Mouse (Mus musculus) hindbrain, postnatal 0 days (tissue): ENCODE data around the gene Stab2. TPM values are rescaled to one million over a fixed set of nuclear protein-coding genes. Genes with fewer than 3 reads are reported as not detected.
A peak's percentile ranks its signal among the peaks of the same experiment; 100 is the strongest.

Source experiments
- ATAC-seq: fragments of 200-750 bp; cut with Nextera tagmentation; 2 replicates; pipeline ENCODE4 v1.8.0; 2017; ENCODE audit warnings: mild to moderate bottlenecking, moderate TSS enrichment, moderate library complexity
- DNase-seq: peaks from one replicate; pipeline ENCODE4 v3.0.0-alpha.2; 2015; ENCODE audit warnings: low spot score
- H3K27ac ChIP-seq: fragments of 300-500 bp; sonication (generic); 2 replicates; pipeline ENCODE4 v1.5.1; 2014; ENCODE audit warnings: mild to moderate bottlenecking
- H3K27me3 ChIP-seq: fragments of 300-500 bp; sonication (generic); 2 replicates; pipeline ENCODE4 v1.6.1; 2014; ENCODE audit warnings: low read length, mixed read lengths; ENCODE audit not compliant: insufficient read depth
- H3K36me3 ChIP-seq: fragments of 300-500 bp; sonication (generic); 2 replicates; pipeline ENCODE4 v1.6.1; 2014; ENCODE audit warnings: low read length, mixed read lengths; ENCODE audit not compliant: insufficient read depth
- H3K4me1 ChIP-seq: fragments of 300-500 bp; sonication (generic); 2 replicates; pipeline ENCODE4 v1.6.1; 2014; ENCODE audit warnings: antibody characterized with exemption, low read length, mixed read lengths; ENCODE audit not compliant: insufficient read depth
- H3K4me2 ChIP-seq: fragments of 300-500 bp; sonication (generic); 2 replicates; pipeline ENCODE4 v1.6.1; 2014; ENCODE audit warnings: low read depth, mild to moderate bottlenecking, low read length, moderate library complexity, mixed read lengths
- H3K4me3 ChIP-seq: fragments of 300-500 bp; sonication (generic); 2 replicates; pipeline ENCODE4 v1.5.1; 2014; ENCODE audit warnings: low read length
- H3K9ac ChIP-seq: fragments of 300-500 bp; sonication (generic); replicated peaks from 2 replicates; pipeline ENCODE4 v1.6.1; 2014; ENCODE audit warnings: mild to moderate bottlenecking, low read length, moderate library complexity, mixed read lengths
- H3K9me3 ChIP-seq: fragments of 300-500 bp; sonication (generic); 2 replicates; pipeline ENCODE4 v1.6.1; 2016; ENCODE audit warnings: low read length, mixed read lengths
- CTCF ChIP-seq: IDR thresholded peaks from 2 replicates; pipeline ENCODE4 v1.5.1; 2016; ENCODE audit warnings: antibody characterized with exemption, control low read depth, low read depth
- WGBS: fragments of 180-500 bp; shearing (Covaris S2); extraction: QIAGEN DNeasy Blood & Tissue Kit; methylation state at CpG from one replicate; pipeline ENCODE4 v1.1.7; 2014; 5-methylcytosine and 5-hydroxymethylcytosine counted together
- polyA plus RNA-seq: library from polyadenylated mRNA; unstranded; fragments of >200 nt; fragmentation: Nextera tagmentation; extraction: Ambion mirVana; gene quantifications from 2 replicates; pipeline ENCODE4 v1.2.1, GENCODE M21; 2015
- total RNA-seq: library from RNA; depleted of rRNA; stranded (reverse); fragments of >200 nt; gene quantifications from 2 replicates; pipeline ENCODE4 v1.2.3, GENCODE M21; 2014

Gene Stab2
- total and polyA plus RNA-seq, 2 experiments from 2014 or later, result 0.10 to 0.42 TPM

DNA sequence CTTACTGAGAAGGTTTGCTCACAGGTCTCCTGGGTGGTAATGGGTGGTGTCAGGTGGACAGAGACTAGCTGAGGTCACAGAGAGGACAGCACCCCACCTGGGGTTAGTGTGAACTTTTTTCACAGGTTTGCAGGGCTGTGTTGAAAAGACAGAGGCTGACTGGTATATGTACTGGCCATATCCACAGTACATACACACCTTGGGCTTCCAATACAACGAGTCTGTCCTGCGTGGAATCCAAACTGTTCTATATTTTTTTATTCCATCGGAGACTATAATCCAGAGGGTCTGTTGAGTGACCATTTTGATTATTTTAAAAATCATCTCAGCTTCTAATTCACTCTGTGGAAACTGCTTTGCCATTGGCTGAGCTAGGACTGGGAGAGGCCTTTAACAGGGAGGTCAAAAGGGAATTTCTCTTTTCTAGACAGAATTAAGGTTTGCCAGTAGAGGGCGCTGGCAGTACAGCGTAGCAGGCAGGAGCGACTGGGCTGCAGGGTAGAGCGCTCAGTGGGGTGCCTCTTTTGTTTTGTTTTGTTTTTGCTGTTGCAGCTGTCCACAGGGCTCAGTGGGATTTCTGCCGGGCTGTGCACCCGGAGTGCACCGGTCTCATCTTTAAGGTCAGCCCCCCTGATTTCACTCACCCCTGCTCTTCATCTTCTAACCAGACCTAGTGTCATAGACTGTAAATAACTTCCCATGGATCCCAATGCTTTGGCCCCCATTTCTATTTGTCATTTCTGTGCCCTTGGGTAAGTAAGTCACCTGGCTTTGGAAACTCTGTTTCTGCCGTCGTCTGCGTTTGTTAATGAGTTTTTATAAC lies 35.9 kb downstream of the Stab2 start:
- Histone ChIP-seq H3K27me3 (no peaks in the 10 kb centered on the region), H3K4me1 (no peaks in the 10 kb centered on the region), H3K9ac (no peak overlapping the region), H3K27ac (no peak overlapping the region), H3K4me3 (no peak overlapping the region), H3K36me3 (no peaks in the 10 kb centered on the region), H3K9me3 (no peaks in the 10 kb centered on the region), H3K4me2 (peak overlapping the region; percentile 47)
- ATAC-seq (peak; percentile 88), DNase-seq (peak; percentile 89)
- peak; percentile 80 for TF ChIP-seq CTCF
- WGBS, result 22% methylated on average over 13 of the region's 13 CpGs

DNA sequence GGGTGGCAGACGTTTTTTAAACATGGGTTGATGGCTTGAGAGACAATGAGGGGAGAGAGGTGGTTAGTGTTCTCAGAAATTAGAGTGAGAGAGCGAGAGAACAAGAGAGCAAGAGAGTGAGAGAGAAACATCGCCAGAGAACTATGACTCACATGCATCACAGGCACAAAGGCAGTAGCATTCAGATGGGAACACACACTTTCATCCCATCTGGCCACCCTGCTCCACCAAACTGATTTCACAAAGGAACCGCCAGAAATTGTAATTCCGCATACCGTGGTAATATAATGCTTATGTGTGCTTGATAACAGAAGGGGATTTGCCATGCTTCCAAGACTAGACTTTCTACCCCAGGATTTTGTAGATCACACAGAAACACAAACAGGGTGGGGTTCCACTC lies 38.5 kb downstream of the Stab2 start:
- Histone ChIP-seq H3K4me2 (no peak overlapping the region), H3K9ac (no peak overlapping the region), H3K9me3 (no peaks in the 10 kb centered on the region), H3K4me1 (no peaks in the 10 kb centered on the region), H3K27me3 (no peaks in the 10 kb centered on the region), H3K36me3 (no peaks in the 10 kb centered on the region), H3K4me3 (no peak overlapping the region), H3K27ac (no peak overlapping the region)
- no peak for DNase-seq
- TF ChIP-seq CTCF, result no peak
- ATAC-seq, result no peak
- WGBS, result 81% methylated on average over 6 of the region's 6 CpGs

DNA sequence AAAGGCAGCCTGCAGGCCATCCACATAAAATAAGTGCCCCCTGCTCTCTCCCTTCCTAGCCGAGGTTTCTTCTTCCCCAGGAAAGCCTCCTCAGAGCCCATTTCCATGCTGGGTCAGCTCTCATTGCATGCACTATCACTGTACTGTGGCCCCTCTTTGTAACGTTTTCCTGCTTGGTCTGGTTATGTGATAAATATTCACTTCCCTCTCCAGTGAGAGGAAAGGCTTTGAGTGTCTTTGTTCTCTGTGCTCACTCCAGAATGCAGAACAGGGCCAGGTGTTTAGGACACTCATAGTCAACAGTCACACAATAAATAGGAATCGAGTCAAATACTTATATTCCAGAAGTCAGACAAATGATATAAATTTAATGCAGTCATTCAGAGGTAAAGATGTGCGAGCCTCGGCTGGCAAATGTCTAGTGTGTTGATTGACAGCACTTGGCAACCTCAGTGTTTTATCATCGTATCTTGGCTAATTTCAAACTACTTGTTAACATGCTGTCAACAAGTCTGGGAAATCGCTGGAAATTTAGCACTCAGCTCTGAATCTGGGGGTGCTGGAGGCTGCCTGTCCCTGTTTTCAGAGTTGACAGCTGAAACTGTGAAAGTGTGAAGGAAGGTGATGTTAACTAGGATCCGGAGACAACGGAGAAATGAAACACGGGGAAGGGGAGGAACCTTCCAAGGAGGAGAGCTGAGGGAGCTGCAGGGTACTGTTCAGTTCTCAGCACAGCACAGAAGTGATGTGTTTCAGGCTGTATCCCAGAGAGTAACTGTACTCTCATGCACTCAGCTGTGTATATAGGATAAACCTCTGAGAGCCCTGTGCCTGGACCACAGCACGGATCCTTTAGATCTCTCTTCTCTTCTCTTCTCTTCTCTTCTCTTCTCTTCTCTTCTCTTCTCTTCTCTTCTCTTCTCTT lies 46.0 kb downstream of the Stab2 start:
- no peaks in the 10 kb centered on the region for H3K27me3 ChIP-seq
- no peaks in the 10 kb centered on the region for H3K4me1 ChIP-seq
- 57% methylated on average over 11 of the region's 11 CpGs for WGBS
- no peak overlapping the region for H3K27ac ChIP-seq
- H3K9me3 ChIP-seq, result no peaks in the 10 kb centered on the region
- H3K4me2 ChIP-seq, result no peak overlapping the region
- H3K4me3 ChIP-seq, result no peak overlapping the region
- TF ChIP-seq CTCF, result no peak
- ATAC-seq, result no peak
- H3K36me3 ChIP-seq, result no peaks in the 10 kb centered on the region
- no peak for DNase-seq
- H3K9ac ChIP-seq, result no peak overlapping the region

DNA sequence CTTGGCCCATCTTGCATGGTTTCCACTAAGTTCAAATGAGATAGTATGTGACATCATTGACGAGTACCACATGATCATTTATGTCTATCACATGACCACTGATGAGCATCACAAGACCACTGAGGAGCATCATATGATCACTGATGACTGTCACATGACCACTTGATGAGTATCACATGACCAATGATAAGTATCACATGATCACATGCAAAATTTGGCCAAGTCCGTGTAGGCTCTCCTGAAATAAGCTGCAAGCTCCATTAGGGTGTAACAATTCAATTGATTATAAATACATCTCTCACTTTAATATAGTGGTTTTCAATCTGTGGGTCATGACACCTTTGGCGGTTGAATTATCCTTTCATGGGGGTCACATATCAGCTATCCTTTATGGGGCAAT lies 52.5 kb downstream of the Stab2 start:
- WGBS, result 98% methylated on average over 3 of the region's 3 CpGs
- ATAC-seq, result no peak

DNA sequence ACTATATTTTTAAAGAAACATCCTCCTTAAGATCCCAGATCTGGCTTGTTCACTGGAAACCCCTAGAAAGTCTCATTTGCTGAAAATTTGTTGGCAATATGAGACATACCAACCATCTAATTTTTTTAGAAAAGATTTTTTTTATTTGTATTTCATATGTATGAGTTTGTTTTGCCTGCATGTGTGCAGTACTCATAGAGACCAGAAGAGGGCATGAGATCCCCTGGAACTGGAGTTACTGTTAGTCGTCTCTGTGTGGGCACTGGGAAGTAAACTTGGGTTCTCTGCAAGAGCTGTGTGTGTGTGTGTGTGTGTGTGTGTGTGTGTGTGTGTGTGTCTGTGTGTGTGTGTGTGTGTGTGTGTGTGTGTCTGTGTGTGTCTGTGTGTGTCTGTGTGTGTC lies 55.1 kb downstream of the Stab2 start:
- no peak overlapping the region for H3K4me3 ChIP-seq
- 77% methylated on average over 1 of the region's 1 CpGs for WGBS
- H3K9me3 ChIP-seq, result no peaks in the 10 kb centered on the region
- no peaks in the 10 kb centered on the region for H3K36me3 ChIP-seq
- H3K4me1 ChIP-seq, result no peaks in the 10 kb centered on the region
- no peak overlapping the region for H3K27ac ChIP-seq
- DNase-seq, result no peak
- no peaks in the 10 kb centered on the region for H3K27me3 ChIP-seq
- H3K9ac ChIP-seq, result no peak overlapping the region
- ATAC-seq, result no peak
- H3K4me2 ChIP-seq, result no peak overlapping the region
- TF ChIP-seq CTCF, result peak; percentile 27; the same call in 1 of the 2 replicates

More for the DNA sequence above, 52.5 kb downstream of the Stab2 start:
- Histone ChIP-seq H3K4me1 (no peaks in the 10 kb centered on the region), H3K27me3 (no peaks in the 10 kb centered on the region), H3K4me2 (no peak overlapping the region), H3K9ac (no peak overlapping the region), H3K36me3 (no peaks in the 10 kb centered on the region), H3K27ac (no peak overlapping the region), H3K9me3 (no peaks in the 10 kb centered on the region), H3K4me3 (no peak overlapping the region)
- DNase-seq, result no peak
- no peak for TF ChIP-seq CTCF

DNA sequence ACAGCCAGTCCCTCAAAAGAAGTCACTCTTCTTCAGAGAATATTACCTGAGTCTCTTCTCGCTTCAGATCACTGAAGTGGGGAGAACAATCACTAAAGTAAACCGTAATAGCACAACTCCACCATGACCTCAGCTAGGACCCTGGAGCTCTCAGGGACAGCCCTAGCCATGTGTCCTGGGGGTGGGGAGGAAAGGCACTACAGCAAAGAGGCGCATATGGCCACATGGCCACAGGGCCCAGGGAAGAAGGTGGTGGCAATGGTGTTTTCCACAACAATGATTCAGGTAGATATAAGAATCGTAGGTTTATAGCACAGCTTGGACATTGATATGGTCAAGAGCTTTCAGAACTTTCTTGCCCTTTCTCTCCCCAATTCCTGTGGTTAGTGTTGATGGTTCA lies 57.0 kb downstream of the Stab2 start:
- WGBS, result 93% methylated on average over 4 of the region's 4 CpGs
- no peak overlapping the region for H3K4me2 ChIP-seq
- H3K36me3 ChIP-seq, result no peaks in the 10 kb centered on the region
- H3K27ac ChIP-seq, result no peak overlapping the region
- DNase-seq (no peak), ATAC-seq (no peak)
- peaks cover 2% of the 10 kb centered on the region; the same call in 1 of the 2 replicates for H3K4me1 ChIP-seq
- H3K9ac ChIP-seq, result no peak overlapping the region
- H3K4me3 ChIP-seq, result no peak overlapping the region
- no peaks in the 10 kb centered on the region for H3K9me3 ChIP-seq
- no peaks in the 10 kb centered on the region for H3K27me3 ChIP-seq
- no peak for TF ChIP-seq CTCF
